Mouse (Mus musculus) cerebellum, adult 18-20 months (tissue): Measurements from ENCODE around the gene Ninj2.

Experiments used
- DNase-seq, 2 experiments: peaks; one replicate each; pipeline ENCODE4 v3.0.0; 2021

Ninj2 gene

DNA sequence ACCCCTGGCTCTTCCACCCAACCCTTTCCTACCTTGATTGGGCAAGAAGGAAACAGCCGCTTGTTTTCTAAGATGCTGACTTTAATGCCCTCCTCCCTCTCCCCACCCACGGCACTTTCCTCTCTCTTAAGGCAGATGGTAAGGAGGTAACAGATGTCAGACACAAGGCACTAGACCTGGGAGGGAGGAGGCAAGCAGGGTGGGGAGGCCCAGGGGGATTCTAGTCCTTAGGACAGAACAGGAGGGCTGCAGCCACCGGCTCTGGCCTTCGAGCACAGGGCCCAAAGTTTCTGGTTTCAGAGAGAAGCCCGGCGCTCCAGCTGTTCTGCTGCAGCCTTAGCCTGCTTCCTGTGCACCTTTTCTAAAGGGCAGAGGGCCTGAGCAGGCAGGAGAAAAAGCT lies 108.8 kb downstream of the Ninj2 start:
- DNase-seq, result no peak

GRCm38 (mm10) chr6:120202406-120202805 lies 109.3 kb downstream of the Ninj2 start:
- no peak for DNase-seq

GRCm38 (mm10) chr6:120206586-120206985 lies 113.4 kb downstream of the Ninj2 start:
- no peak for DNase-seq

DNA sequence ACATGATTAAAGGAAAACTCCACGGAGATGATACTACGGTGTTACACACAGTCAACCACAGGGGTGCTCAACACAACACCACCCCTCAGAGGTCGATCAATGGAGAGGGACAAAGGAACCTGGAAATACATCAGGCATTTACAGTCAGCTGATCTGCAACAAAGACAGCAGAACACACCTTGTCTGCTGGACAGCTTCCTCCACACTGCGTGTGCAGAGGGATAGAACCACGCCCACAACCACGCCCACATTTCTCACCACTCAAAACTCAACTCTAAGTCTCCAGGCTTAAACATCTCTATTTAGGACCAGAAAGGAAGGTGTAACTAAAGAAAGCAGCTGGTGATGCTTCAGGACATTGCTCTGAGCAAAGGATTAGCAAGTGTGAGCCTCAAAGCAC lies 118.4 kb downstream of the Ninj2 start:
- no peak for DNase-seq

DNA sequence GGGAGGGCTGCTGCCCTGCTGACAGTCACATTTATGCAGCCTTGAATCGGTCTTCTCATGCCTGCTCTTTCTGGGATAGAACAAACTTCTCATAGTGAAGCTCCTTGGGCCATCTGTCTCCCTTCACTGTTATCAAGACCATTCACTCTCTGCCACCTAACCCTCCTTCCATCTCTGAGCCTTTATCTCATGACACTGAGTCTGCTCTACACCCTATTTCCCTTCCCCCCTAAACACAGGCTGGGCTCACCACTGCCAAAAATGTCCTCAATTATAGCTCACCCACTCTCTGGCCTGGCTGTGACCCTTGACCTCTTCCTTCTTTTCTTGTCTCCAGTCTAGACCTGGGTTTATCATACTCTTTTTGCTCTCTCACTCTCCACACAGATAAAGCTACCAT lies 123.6 kb downstream of the Ninj2 start:
- no peak for DNase-seq

DNA sequence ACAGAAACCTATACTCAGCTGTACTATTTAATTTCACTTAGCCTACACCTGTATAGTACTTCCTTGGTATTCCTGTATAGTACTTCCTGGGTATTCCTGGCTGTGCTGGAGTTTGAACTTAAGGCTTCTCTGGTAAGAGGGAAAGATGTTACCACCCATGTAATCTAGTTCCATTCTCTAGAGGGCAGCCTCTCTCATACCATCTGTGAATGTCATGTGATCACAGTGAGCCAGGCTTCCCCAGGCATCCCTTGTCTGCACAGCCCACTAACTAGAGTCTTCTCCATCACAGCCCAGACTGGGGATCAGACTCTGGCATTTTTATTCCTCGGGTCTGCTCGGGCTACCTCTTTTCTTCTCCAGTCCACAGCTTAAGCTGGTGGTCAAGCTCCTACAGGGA lies 126.1 kb downstream of the Ninj2 start:
- no peak for DNase-seq

GRCm38 (mm10) chr6:120222669-120223068 lies 129.5 kb downstream of the Ninj2 start:
- DNase-seq, result peak; percentile 45 to 58

- no peak for DNase-seq
Measured at GRCm38 (mm10) chr6:120225355-120225754, 132.2 kb downstream of the Ninj2 start.

- no peak for DNase-seq
Measured at GRCm38 (mm10) chr6:120227068-120227467, 133.9 kb downstream of the Ninj2 start.

DNA sequence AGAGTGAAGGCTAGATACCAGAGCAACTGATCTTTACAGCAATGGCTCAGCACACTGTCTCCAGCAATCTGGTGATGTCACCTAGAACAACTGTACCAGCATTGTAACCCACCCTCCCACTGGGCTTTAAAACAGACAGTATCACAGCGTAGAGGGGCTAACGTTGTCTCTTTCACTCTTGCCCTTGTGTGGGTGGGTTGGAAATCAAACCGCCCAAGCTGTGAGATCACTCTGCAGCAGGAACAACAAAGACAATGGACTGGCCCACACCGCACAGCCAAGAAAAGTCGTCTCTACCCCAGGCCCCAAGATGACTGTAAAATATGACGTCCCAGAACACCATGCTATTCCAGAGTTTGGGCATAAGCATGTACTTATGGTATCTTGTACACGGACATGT lies 136.7 kb downstream of the Ninj2 start:
- no peak for DNase-seq

- no peak for DNase-seq
Measured at GRCm38 (mm10) chr6:120230441-120230840, 137.3 kb downstream of the Ninj2 start.

- DNase-seq, result no peak
Measured at GRCm38 (mm10) chr6:120232885-120233284, 139.7 kb downstream of the Ninj2 start.

DNA sequence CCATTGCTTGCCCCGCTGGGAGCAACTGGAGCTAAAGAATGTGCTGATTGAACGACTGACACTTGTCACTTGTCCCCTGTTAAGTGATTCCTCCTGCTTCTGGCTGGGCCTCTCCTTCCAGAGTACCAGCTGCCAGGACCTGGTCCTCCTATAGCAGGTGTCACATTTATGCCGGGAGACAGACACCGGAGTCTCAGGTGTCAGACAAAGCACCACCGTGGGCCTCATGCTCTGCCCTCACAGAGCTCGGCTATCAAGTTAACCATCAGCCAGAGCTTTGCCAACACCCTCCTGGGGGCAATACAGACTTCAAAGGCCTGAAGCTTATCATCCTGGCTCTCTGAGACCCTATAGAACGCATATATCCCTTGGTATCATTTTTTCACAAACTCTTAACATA lies 142.7 kb downstream of the Ninj2 start:
- no peak for DNase-seq

- DNase-seq, result peak; percentile 24 to 33
Measured at GRCm38 (mm10) chr6:120240461-120240860, 147.3 kb downstream of the Ninj2 start.

- no peak for DNase-seq
Measured at GRCm38 (mm10) chr6:120241453-120241852, 148.3 kb downstream of the Ninj2 start.

DNA sequence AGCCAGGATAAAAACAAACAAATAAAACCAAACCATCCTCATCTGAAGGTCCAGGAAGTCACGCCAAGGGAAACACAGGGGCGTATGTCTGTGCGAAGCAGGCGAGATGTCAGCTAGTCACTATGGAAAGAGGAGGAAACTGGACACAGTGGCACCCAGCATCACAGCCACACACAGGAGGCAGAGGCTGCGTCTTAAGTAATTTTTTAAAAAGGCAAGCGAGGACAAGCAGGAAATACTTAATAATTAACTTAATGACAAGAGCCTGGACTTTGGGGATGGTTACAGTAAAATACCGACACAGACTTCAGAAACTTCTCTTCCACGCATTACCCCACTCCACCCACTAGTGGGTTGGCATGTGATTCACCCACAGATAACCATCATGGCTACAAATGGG lies 149.4 kb downstream of the Ninj2 start:
- DNase-seq, result no peak

GRCm38 (mm10) chr6:120243250-120243649 lies 150.1 kb downstream of the Ninj2 start:
- no peak for DNase-seq

- no peak for DNase-seq
Measured at GRCm38 (mm10) chr6:120246676-120247075, 153.5 kb downstream of the Ninj2 start.

- no peak for DNase-seq
Measured at GRCm38 (mm10) chr6:120249831-120250230, 156.7 kb downstream of the Ninj2 start.
